In genomic region chr12:38780955-38781304, GRCm38 (mm10) we compare ENCODE assay signal across 8 mouse cellular contexts. TPM values are rescaled to one million over a fixed set of nuclear protein-coding genes. Genes with fewer than 3 reads are reported as not detected.
DNase-seq lines count a peak whose midpoint lies in the region; ATAC-seq and TF ChIP-seq lines count a peak whose summit lies in the region.

No protein-coding gene starts in this region.

- H3K4me2 ChIP-seq in lung, embryonic 15.5 days, result peak overlapping the region; percentile 96

- ATAC-seq in lung, embryonic 15.5 days (ENCODE audit: borderline replicate concordance, extremely low read depth, low FRiP score, low TSS enrichment), result no peak

- DNase-seq in lung, adult 18-20 months, result peak; percentile 6 to 19
- DNase-seq in lung, postnatal 25 days (ENCODE audit: low spot score), result no peak
- DNase-seq in cerebellum, adult 9-10 months, result peak; percentile 78
- peak; percentile 41 to 60 for DNase-seq in heart, adult 18-20 months
- peak; percentile 49 for DNase-seq in kidney, adult 2 months
- no peak for DNase-seq in c-Kit-positive CD71-positive TER-119-positive erythroid progenitor cells, embryonic 14.5 days (ENCODE audit: low spot score)

- H3K9ac ChIP-seq in lung, embryonic 15.5 days, result peak overlapping the region; percentile 58

- no peaks in the 10 kb centered on the region for H3K4me1 ChIP-seq in kidney, adult 2 months (ENCODE audit: control insufficient read depth, insufficient read depth, low read length)
- peaks cover 7% of the 10 kb centered on the region; the same call in 1 of the 2 replicates for H3K4me1 ChIP-seq in lung, embryonic 15.5 days
- H3K4me1 ChIP-seq in small intestine, adult 2 months (ENCODE audit: control insufficient read depth, insufficient read depth, insufficient read length, low read length), result peaks cover 3% of the 10 kb centered on the region; the same call in 1 of the 2 replicates

- H3K4me3 ChIP-seq in kidney, adult 2 months (ENCODE audit: insufficient read depth, low read depth, low read length), result peak overlapping the region; percentile 69
- H3K4me3 ChIP-seq in lung, embryonic 15.5 days, result peak overlapping the region; percentile 63
- peak overlapping the region; percentile 8; the same call in 1 of the 2 replicates for H3K4me3 ChIP-seq in small intestine, adult 2 months (ENCODE audit: low read depth, low read length)

- peak overlapping the region; percentile 81 for H3K27ac ChIP-seq in kidney, adult 2 months (ENCODE audit: insufficient read depth, low read depth, low read length)
- peak overlapping the region; percentile 99 for H3K27ac ChIP-seq in lung, embryonic 15.5 days
- no peak overlapping the region for H3K27ac ChIP-seq in small intestine, adult 2 months (ENCODE audit: insufficient read depth, low read depth, low read length)

- no peaks in the 10 kb centered on the region for H3K36me3 ChIP-seq in kidney, adult 2 months (ENCODE audit: control insufficient read depth, insufficient read depth, low read length)
- no peaks in the 10 kb centered on the region for H3K36me3 ChIP-seq in lung, embryonic 15.5 days
- H3K36me3 ChIP-seq in small intestine, adult 2 months (ENCODE audit: control insufficient read depth, insufficient read depth, low read length), result no peaks in the 10 kb centered on the region

- TF ChIP-seq CTCF in kidney, adult 2 months (conservative IDR thresholded peaks at IDR 0.05; ENCODE audit: insufficient read depth, insufficient read length, low read depth, low read length), result no peak
- TF ChIP-seq CTCF in small intestine, adult 2 months (IDR thresholded peaks at IDR 0.05; ENCODE audit: extremely low read depth, insufficient read length, insufficient replicate concordance, low read depth, low read length), result no peak

- H3K9me3 ChIP-seq in lung, embryonic 15.5 days, result no peaks in the 10 kb centered on the region

- WGBS in kidney, adult 2 months, result 1% methylated on average over 11 of the region's 11 CpGs
- WGBS in lung, embryonic 15.5 days, result under 1% methylated on average over 11 of the region's 11 CpGs
- WGBS in small intestine, adult 2 months, result 3% methylated on average over 11 of the region's 11 CpGs

- TF ChIP-seq POLR2A in kidney, adult 2 months (IDR thresholded peaks at IDR 0.05; ENCODE audit: low read depth, low read length), result no peak
- no peak for TF ChIP-seq POLR2A in small intestine, adult 2 months (IDR thresholded peaks at IDR 0.05; ENCODE audit: low read depth, low read length)

- no peaks in the 10 kb centered on the region for H3K27me3 ChIP-seq in kidney, adult 2 months (replicated peaks; ENCODE audit: control insufficient read depth, insufficient read depth, low read length)
- H3K27me3 ChIP-seq in lung, embryonic 15.5 days, result no peaks in the 10 kb centered on the region
- no peaks in the 10 kb centered on the region for H3K27me3 ChIP-seq in small intestine, adult 2 months (ENCODE audit: control insufficient read depth, insufficient read depth, low read length)

RNA-seq across cellular contexts. Expression of gene Etv1, which starts 1.8 kb away (rescaled TPM):
- 1 to 10 TPM; 9.6 to 9.8 TPM for total RNA-seq in heart, adult 18-20 months (2021)
- 8.1 and 9.2 TPM in 2 replicates for polyA plus RNA-seq in kidney, adult 2 months (2012; rRNA removed)
- 35.8 and 39.4 TPM in 2 replicates for polyA plus RNA-seq in lung, embryonic 15.5 days (2015; fragmentation: Nextera tagmentation; extraction: Ambion mirVana)
- 1.2 and 2.2 TPM in 2 replicates for polyA plus RNA-seq in small intestine, adult 2 months (2012; rRNA removed)

Comparison
In these comparisons a context has a peak if more than half of its experiments do, and no peak if none do; other contexts are left out.
1. DNase-seq: peak in lung, adult 18-20 months (2 of 2), cerebellum, adult 9-10 months (single experiment), heart, adult 18-20 months (2 of 2) and kidney, adult 2 months (single experiment); none in lung, postnatal 25 days (single experiment) and c-Kit-positive CD71-positive TER-119-positive erythroid progenitor cells, embryonic 14.5 days (single experiment).
2. H3K4me3 ChIP-seq: peak in every context shown above with its lines; median percentile 69 in kidney, adult 2 months; 63 in lung, embryonic 15.5 days; 8 in small intestine, adult 2 months.